Mouse (Mus musculus): ENCODE data around the gene Gm10322.

DNA sequence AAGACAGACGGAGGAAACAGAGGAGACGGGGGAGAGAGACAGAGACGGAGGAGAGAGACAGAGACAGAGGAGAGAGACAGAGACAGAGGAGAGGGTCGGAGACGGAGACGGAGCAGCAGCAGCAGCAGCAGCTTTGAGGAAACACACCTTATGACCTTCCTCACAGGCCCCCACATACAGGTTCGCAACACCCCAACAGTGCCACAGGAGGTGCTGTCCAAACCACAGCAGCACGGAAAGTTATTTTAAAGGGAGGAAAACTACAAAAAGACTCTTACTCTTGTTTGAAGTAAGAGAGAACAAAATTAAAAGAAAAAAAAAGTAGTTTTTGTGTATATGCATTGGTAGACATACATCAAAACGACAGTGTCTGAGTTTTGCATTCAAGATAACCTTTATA is 27.8 kb downstream of the Gm10322 start:
- TF ChIP-seq CTCF (IDR thresholded peaks at IDR 0.05; ENCODE audit: insufficient read depth, low read length), result no peak
- TF ChIP-seq POLR2A (IDR thresholded peaks at IDR 0.05; ENCODE audit: borderline replicate concordance, extremely low read depth, low read depth, low read length), result no peak

Measured in lung, adult 2 months (tissue).